Mouse (Mus musculus) hindbrain, postnatal 0 days (tissue): ENCODE measurements at regions not wholly inside any gene's neighbourhood (a gene's known extent, or its start where the extent isn't known, plus 50 kb on each side); places are given as distances from the start of the nearest gene placed in this dataset.

ENCODE experiments used
- ATAC-seq: fragments of 200-750 bp; cut with Nextera tagmentation; 2 replicates; pipeline ENCODE4 v1.8.0; 2017; ENCODE audit warnings: mild to moderate bottlenecking, moderate TSS enrichment, moderate library complexity
- DNase-seq: peaks from one replicate; pipeline ENCODE4 v3.0.0-alpha.2; 2015; ENCODE audit warnings: low spot score
- H3K27ac ChIP-seq: fragments of 300-500 bp; sonication (generic); 2 replicates; pipeline ENCODE4 v1.5.1; 2014; ENCODE audit warnings: mild to moderate bottlenecking
- H3K27me3 ChIP-seq: fragments of 300-500 bp; sonication (generic); 2 replicates; pipeline ENCODE4 v1.6.1; 2014; ENCODE audit warnings: low read length, mixed read lengths; ENCODE audit not compliant: insufficient read depth
- H3K36me3 ChIP-seq: fragments of 300-500 bp; sonication (generic); 2 replicates; pipeline ENCODE4 v1.6.1; 2014; ENCODE audit warnings: low read length, mixed read lengths; ENCODE audit not compliant: insufficient read depth
- H3K4me1 ChIP-seq: fragments of 300-500 bp; sonication (generic); 2 replicates; pipeline ENCODE4 v1.6.1; 2014; ENCODE audit warnings: antibody characterized with exemption, low read length, mixed read lengths; ENCODE audit not compliant: insufficient read depth
- H3K4me2 ChIP-seq: fragments of 300-500 bp; sonication (generic); 2 replicates; pipeline ENCODE4 v1.6.1; 2014; ENCODE audit warnings: low read depth, mild to moderate bottlenecking, low read length, moderate library complexity, mixed read lengths
- H3K4me3 ChIP-seq: fragments of 300-500 bp; sonication (generic); 2 replicates; pipeline ENCODE4 v1.5.1; 2014; ENCODE audit warnings: low read length
- H3K9ac ChIP-seq: fragments of 300-500 bp; sonication (generic); replicated peaks from 2 replicates; pipeline ENCODE4 v1.6.1; 2014; ENCODE audit warnings: mild to moderate bottlenecking, low read length, moderate library complexity, mixed read lengths
- H3K9me3 ChIP-seq: fragments of 300-500 bp; sonication (generic); 2 replicates; pipeline ENCODE4 v1.6.1; 2016; ENCODE audit warnings: low read length, mixed read lengths
- CTCF ChIP-seq: IDR thresholded peaks from 2 replicates; pipeline ENCODE4 v1.5.1; 2016; ENCODE audit warnings: antibody characterized with exemption, control low read depth, low read depth
- WGBS: fragments of 180-500 bp; shearing (Covaris S2); extraction: QIAGEN DNeasy Blood & Tissue Kit; methylation state at CpG from one replicate; pipeline ENCODE4 v1.1.7; 2014; 5-methylcytosine and 5-hydroxymethylcytosine counted together

- DNase-seq (no peak), ATAC-seq (no peak)
- Histone ChIP-seq H3K9me3 (no peaks in the 10 kb centered on the region), H3K27me3 (no peaks in the 10 kb centered on the region), H3K27ac (no peak overlapping the region), H3K36me3 (no peaks in the 10 kb centered on the region), H3K4me3 (no peak overlapping the region), H3K4me2 (no peak overlapping the region), H3K9ac (no peak overlapping the region), H3K4me1 (no peaks in the 10 kb centered on the region)
- TF ChIP-seq CTCF: no peak
Measured at GRCm38 (mm10) chr3:45670434-45670833, 292.2 kb downstream of the Pcdh10 start.

DNA sequence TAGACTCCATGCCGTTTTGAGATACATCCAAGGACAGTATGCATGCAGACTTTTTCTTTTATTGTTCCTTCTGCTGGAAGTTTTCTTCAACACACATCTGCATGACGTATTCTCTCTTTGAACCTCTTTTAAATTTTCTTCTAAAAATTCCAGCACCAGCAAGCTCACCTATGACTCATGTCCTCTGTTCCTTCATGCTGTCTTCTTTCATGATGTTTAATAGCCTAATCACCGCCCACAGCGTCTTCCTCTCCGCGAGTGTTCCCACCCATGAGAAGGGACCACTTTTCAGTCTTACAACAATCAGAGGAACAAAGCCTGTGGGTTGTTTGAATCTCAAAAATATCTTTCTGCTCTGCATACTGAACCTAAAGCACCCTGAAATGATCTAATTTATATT lies 299.5 kb downstream of the Pcdh10 start:
- no peak overlapping the region for H3K4me3 ChIP-seq
- no peaks in the 10 kb centered on the region; the same call in 1 of the 2 replicates for H3K4me1 ChIP-seq
- DNase-seq (no peak), ATAC-seq (no peak)
- WGBS: 85% methylated on average over 6 of the region's 6 CpGs
- H3K27me3 ChIP-seq: no peaks in the 10 kb centered on the region
- no peak overlapping the region for H3K27ac ChIP-seq
- H3K9me3 ChIP-seq: no peaks in the 10 kb centered on the region
- no peak overlapping the region for H3K9ac ChIP-seq
- no peak for TF ChIP-seq CTCF
- no peaks in the 10 kb centered on the region for H3K36me3 ChIP-seq
- no peak overlapping the region for H3K4me2 ChIP-seq

- WGBS: 3% methylated on average over 12 of the region's 12 CpGs
- Histone ChIP-seq H3K27ac (no peak overlapping the region), H3K4me2 (peak overlapping the region; percentile 54), H3K36me3 (no peaks in the 10 kb centered on the region), H3K9me3 (no peaks in the 10 kb centered on the region), H3K9ac (no peak overlapping the region; the same call in 1 of the 2 replicates), H3K4me1 (no peaks in the 10 kb centered on the region; the same call in 1 of the 2 replicates), H3K27me3 (no peaks in the 10 kb centered on the region), H3K4me3 (peak overlapping the region; percentile 20)
- no peak for ATAC-seq
- no peak for TF ChIP-seq CTCF
- DNase-seq: peak; percentile 38
Measured at GRCm38 (mm10) chr3:45681410-45681809, 303.2 kb downstream of the Pcdh10 start.

DNA sequence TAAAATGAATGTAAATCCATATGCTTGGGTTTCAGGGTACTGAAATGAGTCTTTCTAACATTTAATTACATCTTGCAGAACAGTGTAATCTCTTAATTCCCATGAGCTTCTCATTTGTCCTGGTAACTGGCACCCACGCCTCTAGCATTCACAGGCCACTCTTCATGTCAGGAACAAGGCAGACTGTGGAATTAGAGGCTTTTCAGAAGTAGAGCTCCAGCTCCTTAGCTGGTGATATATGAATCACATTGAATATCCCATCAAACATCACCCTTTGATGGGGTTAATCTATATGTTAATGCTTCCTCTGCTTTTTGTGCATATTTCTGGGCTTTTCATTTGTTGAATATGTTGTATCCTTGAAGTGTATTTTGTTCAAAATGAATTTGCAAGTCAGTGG lies 329.7 kb downstream of the Pcdh10 start:
- ATAC-seq: no peak

More for the DNA sequence above, 329.7 kb downstream of the Pcdh10 start:
- no peaks in the 10 kb centered on the region for H3K9me3 ChIP-seq
- DNase-seq: no peak
- TF ChIP-seq CTCF: no peak
- H3K4me3 ChIP-seq: no peak overlapping the region
- H3K27ac ChIP-seq: no peak overlapping the region
- no peak overlapping the region for H3K4me2 ChIP-seq
- H3K36me3 ChIP-seq: no peaks in the 10 kb centered on the region
- H3K27me3 ChIP-seq: no peaks in the 10 kb centered on the region
- 48% methylated on average over 1 of the region's 1 CpGs for WGBS
- no peak overlapping the region for H3K9ac ChIP-seq
- no peaks in the 10 kb centered on the region for H3K4me1 ChIP-seq
